Mouse (Mus musculus) forebrain, embryonic 11.5 days (tissue): ENCODE measurements around the gene Foxp4. TPM values are rescaled to one million over a fixed set of nuclear protein-coding genes. Genes with fewer than 3 reads are reported as not detected.

ENCODE experiments used
- ATAC-seq: fragments of 200-750 bp; cut with Nextera tagmentation; replicated peaks from 2 replicates; pipeline ENCODE4 v1.8.0; 2017; ENCODE audit warnings: moderate TSS enrichment; ENCODE audit not compliant: low FRiP score
- DNase-seq: peaks from one replicate; pipeline ENCODE4 v3.0.0-alpha.2; 2017; ENCODE audit warnings: low spot score
- H3K27ac ChIP-seq: fragments of 300-500 bp; sonication (generic); 2 replicates; pipeline ENCODE4 v1.5.1; 2014; ENCODE audit warnings: low read depth, low read length
- H3K27me3 ChIP-seq: fragments of 300-500 bp; sonication (generic); 2 replicates; pipeline ENCODE4 v1.6.1; 2014; ENCODE audit warnings: mild to moderate bottlenecking, low read length, mixed read lengths; ENCODE audit not compliant: control insufficient read depth, insufficient read depth
- H3K36me3 ChIP-seq: fragments of 300-500 bp; sonication (generic); 2 replicates; pipeline ENCODE4 v1.6.1; 2014; ENCODE audit warnings: mild to moderate bottlenecking, low read length, moderate library complexity, mixed read lengths; ENCODE audit not compliant: control insufficient read depth, insufficient read depth
- H3K4me1 ChIP-seq: fragments of 300-500 bp; sonication (generic); replicated peaks from 2 replicates; pipeline ENCODE4 v1.6.1; 2014; ENCODE audit warnings: low read length, mixed read lengths; ENCODE audit not compliant: control insufficient read depth, insufficient read depth
- H3K4me2 ChIP-seq: fragments of 300-500 bp; sonication (generic); 2 replicates; pipeline ENCODE4 v1.6.1; 2014; ENCODE audit warnings: low read depth, mild to moderate bottlenecking, low read length, moderate library complexity, mixed read lengths; ENCODE audit not compliant: severe bottlenecking
- H3K4me3 ChIP-seq: fragments of 300-500 bp; sonication (generic); 2 replicates; pipeline ENCODE4 v1.5.1; 2014; ENCODE audit warnings: low read depth, low read length
- H3K9ac ChIP-seq: fragments of 300-500 bp; sonication (generic); 2 replicates; pipeline ENCODE4 v1.6.1; 2014; ENCODE audit warnings: low read length
- H3K9me3 ChIP-seq: fragments of 300-500 bp; sonication (generic); 2 replicates; pipeline ENCODE4 v1.6.1; 2016; ENCODE audit warnings: low read length, mixed read lengths; ENCODE audit not compliant: control insufficient read depth
- WGBS: fragments of 180-500 bp; shearing (Covaris S2); extraction: QIAGEN DNeasy Blood & Tissue Kit; methylation state at CpG from one replicate; pipeline ENCODE4 v1.1.7; 2014; 5-methylcytosine and 5-hydroxymethylcytosine counted together
- polyA plus RNA-seq: library from polyadenylated mRNA; unstranded; fragments of >200 nt; fragmentation: Nextera tagmentation; extraction: Ambion mirVana; gene quantifications from 2 replicates; pipeline ENCODE4 v1.2.1, GENCODE M21; 2014

The Foxp4 gene
- polyA plus RNA-seq, 1 experiment from 2014 or later, result 26.1 TPM

- no peak overlapping the region for H3K4me3 ChIP-seq
- H3K36me3 ChIP-seq, result no peaks in the 10 kb centered on the region
- no peak for ATAC-seq
- H3K9me3 ChIP-seq, result no peaks in the 10 kb centered on the region
- peaks cover 6% of the 10 kb centered on the region for H3K4me1 ChIP-seq
- H3K9ac ChIP-seq, result no peak overlapping the region
- DNase-seq, result no peak
- peaks cover 1% of the 10 kb centered on the region; the same call in 1 of the 2 replicates for H3K27me3 ChIP-seq
- 92% methylated on average over 4 of the region's 4 CpGs for WGBS
- H3K4me2 ChIP-seq, result no peak overlapping the region
- no peak overlapping the region for H3K27ac ChIP-seq
Measured at GRCm38 (mm10) chr17:47942008-47942407, 17.6 kb upstream of the Foxp4 start.

- no peak overlapping the region for H3K9ac ChIP-seq
- H3K36me3 ChIP-seq, result no peaks in the 10 kb centered on the region
- DNase-seq (no peak), ATAC-seq (no peak)
- 79% methylated on average over 6 of the region's 6 CpGs for WGBS
- H3K4me3 ChIP-seq, result no peak overlapping the region
- H3K4me1 ChIP-seq, result 0 out of 2 replicates have a peak, but pooled peaks cover 2% of the 10 kb centered on the region
- no peaks in the 10 kb centered on the region for H3K27me3 ChIP-seq
- no peaks in the 10 kb centered on the region for H3K9me3 ChIP-seq
- no peak overlapping the region for H3K4me2 ChIP-seq
- H3K27ac ChIP-seq, result no peak overlapping the region
Measured at GRCm38 (mm10) chr17:47938839-47939238, 14.4 kb upstream of the Foxp4 start.

- H3K27me3 ChIP-seq, result no peaks in the 10 kb centered on the region
- no peaks in the 10 kb centered on the region for H3K9me3 ChIP-seq
- no peaks in the 10 kb centered on the region for H3K36me3 ChIP-seq
- no peak overlapping the region for H3K27ac ChIP-seq
- H3K4me3 ChIP-seq, result no peak overlapping the region
- no peak overlapping the region for H3K4me2 ChIP-seq
- H3K4me1 ChIP-seq, result 0 out of 2 replicates have a peak, but pooled peaks cover 2% of the 10 kb centered on the region
- WGBS, result 18% methylated on average over 10 of the region's 10 CpGs
- DNase-seq (no peak), ATAC-seq (no peak)
- 0 out of 2 replicates have a peak overlapping the region, but pooled peaks have one; percentile 13 for H3K9ac ChIP-seq
Measured at GRCm38 (mm10) chr17:47937926-47938600, 13.6 kb upstream of the Foxp4 start.

- no peaks in the 10 kb centered on the region for H3K9me3 ChIP-seq
- no peak overlapping the region for H3K27ac ChIP-seq
- no peak overlapping the region for H3K4me2 ChIP-seq
- DNase-seq (no peak), ATAC-seq (no peak)
- no peaks in the 10 kb centered on the region for H3K27me3 ChIP-seq
- no peak overlapping the region for H3K4me3 ChIP-seq
- H3K36me3 ChIP-seq, result no peaks in the 10 kb centered on the region
- H3K4me1 ChIP-seq, result 0 out of 2 replicates have a peak, but pooled peaks cover 2% of the 10 kb centered on the region
- H3K9ac ChIP-seq, result no peak overlapping the region
- 93% methylated on average over 4 of the region's 4 CpGs for WGBS
Measured at GRCm38 (mm10) chr17:47936591-47936990, 12.1 kb upstream of the Foxp4 start.

GRCm38 (mm10) chr17:47929431-47929830, 5.0 kb upstream of the Foxp4 start:
- WGBS, result 83% methylated on average over 4 of the region's 4 CpGs
- Histone ChIP-seq H3K9me3 (no peaks in the 10 kb centered on the region), H3K27ac (no peak overlapping the region), H3K4me1 (peaks cover 13% of the 10 kb centered on the region; the same call in 1 of the 2 replicates), H3K27me3 (no peaks in the 10 kb centered on the region), H3K4me3 (no peak overlapping the region), H3K4me2 (no peak overlapping the region), H3K9ac (no peak overlapping the region), H3K36me3 (no peaks in the 10 kb centered on the region)
- ATAC-seq, result no peak
- DNase-seq, result no peak

- Histone ChIP-seq H3K36me3 (no peaks in the 10 kb centered on the region), H3K4me2 (peak overlapping the region; percentile 96; the same call in 1 of the 2 replicates), H3K27ac (0 out of 2 replicates have a peak overlapping the region, but pooled peaks have one; percentile 93), H3K27me3 (peaks cover 2% of the 10 kb centered on the region; the same call in 1 of the 2 replicates), H3K4me3 (peak overlapping the region; percentile 93; the same call in 1 of the 2 replicates), H3K9ac (peak overlapping the region; percentile 96; the same call in 1 of the 2 replicates), H3K4me1 (peaks cover 24% of the 10 kb centered on the region; the same call in 1 of the 2 replicates), H3K9me3 (no peaks in the 10 kb centered on the region)
- ATAC-seq (no peak), DNase-seq (no peak)
- WGBS, result 15% methylated on average over 10 of the region's 10 CpGs
Measured at GRCm38 (mm10) chr17:47925988-47926387, 1.5 kb upstream of the Foxp4 start.

- Histone ChIP-seq H3K4me3 (peak overlapping the region; percentile 93), H3K4me2 (peak overlapping the region; percentile 96), H3K4me1 (peaks cover 24% of the 10 kb centered on the region; the same call in 1 of the 2 replicates), H3K36me3 (no peaks in the 10 kb centered on the region), H3K9me3 (no peaks in the 10 kb centered on the region), H3K27me3 (peaks cover 6% of the 10 kb centered on the region), H3K27ac (peak overlapping the region; percentile 93), H3K9ac (peak overlapping the region; percentile 96)
- ATAC-seq, result no peak
- 2% methylated on average over 13 of the region's 13 CpGs for WGBS
- no peak for DNase-seq
Measured at GRCm38 (mm10) chr17:47925340-47925926, 988 bp upstream of the Foxp4 start.

GRCm38 (mm10) chr17:47923678-47924382, 615 bp downstream of the Foxp4 start:
- Histone ChIP-seq H3K4me1 (peaks cover 23% of the 10 kb centered on the region), H3K4me3 (peak overlapping the region; percentile 93), H3K9ac (peak overlapping the region; percentile 96), H3K36me3 (no peaks in the 10 kb centered on the region; the same call in 1 of the 2 replicates), H3K27ac (peak overlapping the region; percentile 93), H3K27me3 (peaks cover 22% of the 10 kb centered on the region), H3K9me3 (no peaks in the 10 kb centered on the region), H3K4me2 (peak overlapping the region; percentile 96)
- ATAC-seq (peak; percentile 56), DNase-seq (peak; percentile 85)
- under 1% methylated on average over 65 of the region's 65 CpGs for WGBS
